Mouse (Mus musculus) G1E (cell line): Measurements from ENCODE around the gene Pacs2. TPM values are rescaled to one million over a fixed set of nuclear protein-coding genes. Genes with fewer than 3 reads are reported as not detected.

Source experiments
- ATAC-seq: 2 replicates; pipeline ENCODE4 v1.8.0; 2016; ENCODE audit warnings: mild to moderate bottlenecking; ENCODE audit not compliant: insufficient number of reproducible peaks, poor library complexity, low FRiP score, severe bottlenecking; ENCODE audit errors: extremely low read depth
- DNase-seq: peaks from one replicate; pipeline ENCODE4 v3.0.0; 2012; ENCODE audit warnings: low spot score
- H3K27me3 ChIP-seq: 2 replicates; pipeline ENCODE4 v1.6.1; 2012; ENCODE audit warnings: mild to moderate bottlenecking, low read length, inconsistent platforms; ENCODE audit not compliant: insufficient read depth
- H3K36me3 ChIP-seq: replicated peaks from 2 replicates; pipeline ENCODE3; 2012; ENCODE audit warnings: mild to moderate bottlenecking, inconsistent platforms
- H3K4me1 ChIP-seq: 2 replicates; pipeline ENCODE4 v1.6.1; 2012; ENCODE audit warnings: low read depth, low read length, inconsistent platforms, mixed read lengths; ENCODE audit not compliant: insufficient read depth
- H3K4me3 ChIP-seq: 2 replicates; pipeline ENCODE4 v1.5.1; 2012; ENCODE audit warnings: low read depth, mild to moderate bottlenecking, inconsistent platforms, low read length, moderate library complexity, mixed read lengths
- H3K9me3 ChIP-seq: replicated peaks from 2 replicates; pipeline ENCODE4 v1.6.1; 2012; ENCODE audit warnings: inconsistent platforms
- CTCF ChIP-seq: IDR thresholded peaks from 2 replicates; pipeline ENCODE4 v1.5.1; 2012; ENCODE audit warnings: low read depth, low read length, inconsistent platforms, mixed read lengths
- GATA1 ChIP-seq: IDR thresholded peaks from 2 replicates; pipeline ENCODE4 v1.6.1; 2012; ENCODE audit warnings: borderline replicate concordance, low read length, inconsistent platforms, mixed read lengths
- GATA2 ChIP-seq: IDR thresholded peaks from 2 replicates; pipeline ENCODE4 v1.6.1; 2012; ENCODE audit warnings: low read depth, low read length, inconsistent platforms, borderline replicate concordance
- POLR2AphosphoS5 ChIP-seq: IDR thresholded peaks from 2 replicates; pipeline ENCODE4 v1.6.1; 2012; ENCODE audit warnings: low read depth, low read length, inconsistent platforms; ENCODE audit not compliant: insufficient replicate concordance
- TAL1 ChIP-seq: conservative IDR thresholded peaks from 2 replicates; pipeline ENCODE4 v1.6.1; 2012; ENCODE audit warnings: low read depth, low read length, inconsistent platforms, mixed read lengths
- polyA plus RNA-seq: library from polyadenylated mRNA; stranded (reverse); fragments of >175 nt; gene quantifications from 2 replicates; pipeline ENCODE4 v1.2.3, GENCODE M21; 2012
- total RNA-seq, 2 experiments: library from RNA; stranded (forward) in 1 of 2; stranded (reverse) in 1 of 2; fragments of 200-1000 nt in 1 of 2; fragments of >200 nt in 1 of 2; fragmentation: Nextera tagmentation in 1 of 2; gene quantifications; 2 replicates each; pipeline ENCODE4 v1.2.3; 2014 to 2017

Gene Pacs2
- total and polyA plus RNA-seq, 3 experiments = 17.0 to 47.0 (median 21.1) TPM

GRCm38 (mm10) chr12:113004011-113004410 lies 10.3 kb upstream of the Pacs2 start:
- H3K4me3 ChIP-seq = no peak overlapping the region
- TF ChIP-seq POLR2AphosphoS5 (no peak), GATA2 (no peak), TAL1 (no peak), CTCF (no peak), GATA1 (no peak)
- peaks cover 27% of the 10 kb centered on the region for H3K4me1 ChIP-seq
- H3K36me3 ChIP-seq = no peaks in the 10 kb centered on the region
- H3K9me3 ChIP-seq = no peaks in the 10 kb centered on the region
- peaks cover 42% of the 10 kb centered on the region for H3K27me3 ChIP-seq
- no peak for ATAC-seq
- DNase-seq = no peak

DNA sequence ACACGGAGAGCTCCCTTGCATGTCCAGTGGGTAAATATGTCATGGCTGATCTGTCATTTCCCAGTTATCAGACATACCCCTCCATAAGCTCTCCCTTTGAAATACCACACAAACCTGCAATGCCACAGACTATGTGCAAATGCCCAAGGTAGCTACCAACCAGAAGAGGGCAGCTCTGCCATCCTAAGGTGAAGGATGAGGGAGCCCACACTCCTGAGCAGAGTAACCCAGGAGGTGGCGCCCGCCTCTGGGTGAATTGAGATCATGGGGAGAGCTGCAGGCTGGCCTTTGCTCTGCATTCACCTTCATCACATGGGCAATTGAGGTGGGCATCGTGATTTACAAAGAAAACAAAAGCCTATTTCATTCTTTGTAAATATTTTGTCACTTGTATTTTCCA lies 9.3 kb upstream of the Pacs2 start:
- ATAC-seq = 0 out of 2 replicates have a peak, but pooled peaks have one; percentile 15
- no peak for DNase-seq
- Histone ChIP-seq H3K4me3 (no peak overlapping the region), H3K4me1 (peaks cover 17% of the 10 kb centered on the region), H3K27me3 (peaks cover 46% of the 10 kb centered on the region), H3K36me3 (no peaks in the 10 kb centered on the region), H3K9me3 (no peaks in the 10 kb centered on the region)
- TF ChIP-seq GATA2 (no peak), POLR2AphosphoS5 (no peak), GATA1 (no peak), TAL1 (no peak), CTCF (no peak)

GRCm38 (mm10) chr12:113011702-113012360 lies 2.5 kb upstream of the Pacs2 start:
- H3K27me3 ChIP-seq = peaks cover 22% of the 10 kb centered on the region
- H3K36me3 ChIP-seq = peaks cover 9% of the 10 kb centered on the region
- DNase-seq (no peak), ATAC-seq (no peak)
- no peaks in the 10 kb centered on the region for H3K9me3 ChIP-seq
- H3K4me1 ChIP-seq = peaks cover 38% of the 10 kb centered on the region
- H3K4me3 ChIP-seq = no peak overlapping the region
- TF ChIP-seq GATA1 (no peak), CTCF (no peak), POLR2AphosphoS5 (no peak), TAL1 (no peak), GATA2 (no peak)

DNA sequence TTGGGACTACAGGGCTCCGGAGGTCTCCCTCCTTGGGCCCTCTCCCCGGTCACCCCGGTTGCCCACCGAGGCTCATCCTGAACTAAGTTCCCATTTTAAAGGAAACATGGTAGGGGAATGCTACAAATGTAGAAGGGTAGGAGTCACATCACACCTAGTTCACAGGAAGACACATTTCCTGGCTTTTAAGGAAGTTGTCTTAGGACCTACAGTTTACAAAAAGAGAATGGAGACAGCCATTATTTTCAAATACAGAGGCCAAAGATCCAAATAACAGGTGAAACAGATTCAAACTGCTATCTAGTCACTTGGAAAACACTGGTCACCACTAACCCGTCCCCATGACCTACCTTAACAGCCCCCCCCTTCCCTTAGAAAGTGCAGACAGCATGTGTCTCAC lies 1.9 kb upstream of the Pacs2 start:
- TF ChIP-seq GATA1 = no peak
- TF ChIP-seq CTCF = no peak
- TF ChIP-seq GATA2 = no peak
- no peak for TF ChIP-seq POLR2AphosphoS5
- TF ChIP-seq TAL1 = no peak
- peaks cover 16% of the 10 kb centered on the region for H3K27me3 ChIP-seq
- H3K36me3 ChIP-seq = peaks cover 13% of the 10 kb centered on the region
- no peak overlapping the region for H3K4me3 ChIP-seq
- peaks cover 41% of the 10 kb centered on the region for H3K4me1 ChIP-seq
- DNase-seq (no peak), ATAC-seq (no peak)
- H3K9me3 ChIP-seq = no peaks in the 10 kb centered on the region

DNA sequence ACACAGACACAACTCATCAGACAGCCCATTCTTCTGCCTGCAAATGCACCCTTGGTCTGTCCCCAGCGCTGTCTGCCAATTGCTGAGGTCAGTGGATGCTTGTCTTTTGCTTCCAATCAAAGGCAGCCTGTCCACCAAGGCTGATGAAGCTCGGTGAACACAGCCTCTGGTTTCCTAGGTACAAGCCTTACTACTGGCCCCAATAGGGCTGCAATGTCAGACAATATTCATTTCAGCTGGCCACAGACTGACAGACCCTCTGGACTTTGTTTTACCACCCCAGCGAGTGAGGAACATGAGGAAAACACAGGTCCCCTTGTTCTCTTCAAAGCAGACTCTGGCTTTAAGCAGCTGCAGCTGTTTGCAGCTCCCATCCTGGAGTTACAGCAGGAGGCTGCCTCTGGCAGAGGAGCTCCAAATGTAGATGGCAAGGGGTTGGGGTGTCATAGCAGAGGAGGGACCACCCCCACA lies 1.3 kb upstream of the Pacs2 start:
- H3K4me3 ChIP-seq = no peak overlapping the region
- ATAC-seq = no peak
- peaks cover 43% of the 10 kb centered on the region for H3K4me1 ChIP-seq
- DNase-seq = no peak
- peaks cover 18% of the 10 kb centered on the region for H3K36me3 ChIP-seq
- no peak for TF ChIP-seq GATA1
- TF ChIP-seq TAL1 = no peak
- TF ChIP-seq POLR2AphosphoS5 = no peak
- no peak for TF ChIP-seq CTCF
- TF ChIP-seq GATA2 = no peak
- peaks cover 14% of the 10 kb centered on the region for H3K27me3 ChIP-seq
- no peaks in the 10 kb centered on the region for H3K9me3 ChIP-seq
